Mouse (Mus musculus): ENCODE measurements around the gene Ubtd2. TPM values are rescaled to one million over a fixed set of nuclear protein-coding genes. Genes with fewer than 3 reads are reported as not detected.
A peak's percentile ranks its signal among the peaks of the same experiment; 100 is the strongest.

Ubtd2 gene
- total and polyA plus RNA-seq, 2 experiments from 2014 or later = 11.6 to 22.1 TPM

DNA sequence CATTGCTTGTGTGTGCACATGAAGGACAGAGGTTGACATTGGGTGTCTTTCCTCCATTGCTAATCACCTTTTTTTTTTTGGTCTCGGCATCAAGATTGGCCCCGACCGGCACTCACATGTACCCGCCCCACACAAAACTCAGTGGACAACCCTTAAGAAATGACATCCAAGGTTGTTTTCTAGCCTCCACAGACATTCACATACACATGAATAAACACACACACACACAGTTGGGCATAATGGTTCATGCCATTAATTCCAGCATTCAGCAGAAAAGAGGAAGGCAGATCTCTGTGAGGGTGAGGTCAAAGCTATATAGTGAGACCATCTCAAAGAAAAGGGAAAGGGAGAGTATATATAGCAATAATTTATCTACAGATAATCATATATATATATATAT lies 2.4 kb upstream of the Ubtd2 start:
- no peak overlapping the region for H3K4me2 ChIP-seq (ENCODE audit: low read depth, low read length)
- H3K9me3 ChIP-seq (replicated peaks; ENCODE audit: control insufficient read depth, low read length) = no peaks in the 10 kb centered on the region
- no peak overlapping the region for H3K4me3 ChIP-seq (ENCODE audit: low read depth, low read length)
- TF ChIP-seq CTCF (IDR thresholded peaks at IDR 0.05; ENCODE audit: low read depth) (no peak), EP300 (IDR thresholded peaks at IDR 0.05; ENCODE audit: low read depth) (no peak)
- no peaks in the 10 kb centered on the region for H3K27me3 ChIP-seq (ENCODE audit: control insufficient read depth, insufficient read depth, low read length)
- ATAC-seq (ENCODE audit: insufficient read depth, low read depth) (no peak), DNase-seq (ENCODE audit: low spot score) (no peak)
- H3K4me1 ChIP-seq (ENCODE audit: control insufficient read depth, insufficient read depth) = peaks cover 9% of the 10 kb centered on the region
- H3K9ac ChIP-seq (replicated peaks; ENCODE audit: low read depth, low read length) = no peak overlapping the region
- WGBS = 89% methylated on average over 4 of the region's 4 CpGs
- no peaks in the 10 kb centered on the region for H3K36me3 ChIP-seq (replicated peaks; ENCODE audit: control insufficient read depth, insufficient read depth, low read length)
- H3K27ac ChIP-seq (ENCODE audit: low read depth) = no peak overlapping the region

DNA sequence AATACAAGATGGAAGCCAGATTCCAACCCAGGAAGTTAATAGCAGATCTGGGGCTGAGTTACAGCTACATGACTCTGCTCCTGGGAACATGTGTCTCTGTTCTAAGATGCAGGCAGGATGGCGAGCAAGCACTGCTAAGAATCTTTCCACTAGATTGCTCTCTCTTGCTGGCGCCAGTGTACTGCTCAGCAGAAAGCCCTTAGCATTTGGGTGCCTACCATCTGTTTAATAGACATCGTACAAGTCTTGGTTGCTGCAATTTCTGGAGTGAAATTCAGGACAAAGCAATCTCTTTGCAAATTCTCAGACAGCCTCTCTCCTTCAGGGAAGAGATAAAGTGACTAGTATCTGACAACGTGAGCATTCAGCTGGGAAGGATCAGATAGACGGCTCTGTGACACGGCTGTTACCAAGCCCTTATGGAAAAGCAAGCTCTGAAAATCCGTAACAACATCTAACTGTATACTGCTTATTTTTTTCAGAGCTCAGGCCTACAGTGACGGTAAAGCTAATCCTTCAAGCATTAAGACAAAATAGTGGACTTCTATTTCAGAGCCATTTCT lies 1.7 kb upstream of the Ubtd2 start:
- no peaks in the 10 kb centered on the region for H3K27me3 ChIP-seq (ENCODE audit: control insufficient read depth, insufficient read depth, low read length)
- H3K36me3 ChIP-seq (replicated peaks; ENCODE audit: control insufficient read depth, insufficient read depth, low read length) = no peaks in the 10 kb centered on the region
- no peak overlapping the region for H3K9ac ChIP-seq (replicated peaks; ENCODE audit: low read depth, low read length)
- H3K27ac ChIP-seq (ENCODE audit: low read depth) = no peak overlapping the region
- H3K9me3 ChIP-seq (replicated peaks; ENCODE audit: control insufficient read depth, low read length) = no peaks in the 10 kb centered on the region
- H3K4me2 ChIP-seq (ENCODE audit: low read depth, low read length) = no peak overlapping the region
- ATAC-seq (ENCODE audit: insufficient read depth, low read depth) (no peak), DNase-seq (ENCODE audit: low spot score) (no peak)
- no peak overlapping the region for H3K4me3 ChIP-seq (ENCODE audit: low read depth, low read length)
- WGBS = 77% methylated on average over 8 of the region's 8 CpGs
- peaks cover 9% of the 10 kb centered on the region for H3K4me1 ChIP-seq (ENCODE audit: control insufficient read depth, insufficient read depth)
- TF ChIP-seq CTCF (IDR thresholded peaks at IDR 0.05; ENCODE audit: low read depth) (no peak), EP300 (IDR thresholded peaks at IDR 0.05; ENCODE audit: low read depth) (no peak)

DNA sequence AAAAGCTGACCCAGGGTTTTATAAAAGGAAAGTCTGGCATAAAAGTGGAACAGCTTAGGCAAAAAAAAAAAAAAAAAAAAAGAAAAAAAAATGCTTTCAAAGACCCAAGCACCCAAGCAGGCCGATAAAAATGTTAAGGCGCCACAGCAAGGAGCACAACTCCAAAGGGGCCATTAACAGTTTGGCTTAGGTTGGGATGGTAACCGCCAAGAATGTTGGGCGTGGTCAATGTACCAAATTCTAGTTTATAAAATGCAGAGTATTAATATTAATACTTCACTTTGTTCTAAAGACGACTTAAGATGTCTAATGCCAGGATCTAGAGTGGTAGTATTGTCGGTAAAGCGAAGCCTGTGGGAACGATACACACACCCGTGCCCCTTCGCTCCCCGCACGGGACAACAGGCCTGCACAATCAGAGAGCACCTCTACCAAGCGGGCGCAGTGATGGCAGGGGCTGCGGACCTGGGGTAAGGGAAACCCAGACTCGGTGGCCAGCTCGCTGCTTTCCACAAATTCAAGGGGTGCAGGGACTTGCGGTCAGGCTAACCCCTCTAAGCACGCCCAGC lies 855 bp upstream of the Ubtd2 start:
- H3K4me3 ChIP-seq (ENCODE audit: low read depth, low read length) = peak overlapping the region; percentile 69
- WGBS = 6% methylated on average over 19 of the region's 19 CpGs
- ATAC-seq (ENCODE audit: insufficient read depth, low read depth) = peak; percentile 12
- H3K4me2 ChIP-seq (ENCODE audit: low read depth, low read length) = peak overlapping the region; percentile 98
- no peak for TF ChIP-seq EP300 (IDR thresholded peaks at IDR 0.05; ENCODE audit: low read depth)
- TF ChIP-seq CTCF (IDR thresholded peaks at IDR 0.05; ENCODE audit: low read depth) = no peak
- H3K9me3 ChIP-seq (replicated peaks; ENCODE audit: control insufficient read depth, low read length) = no peaks in the 10 kb centered on the region
- H3K27me3 ChIP-seq (ENCODE audit: control insufficient read depth, insufficient read depth, low read length) = no peaks in the 10 kb centered on the region
- H3K4me1 ChIP-seq (ENCODE audit: control insufficient read depth, insufficient read depth) = peaks cover 9% of the 10 kb centered on the region
- H3K9ac ChIP-seq (replicated peaks; ENCODE audit: low read depth, low read length) = peak overlapping the region; percentile 77
- H3K36me3 ChIP-seq (replicated peaks; ENCODE audit: control insufficient read depth, insufficient read depth, low read length) = no peaks in the 10 kb centered on the region
- H3K27ac ChIP-seq (ENCODE audit: low read depth) = peak overlapping the region; percentile 69
- no peak for DNase-seq (ENCODE audit: low spot score)

DNA sequence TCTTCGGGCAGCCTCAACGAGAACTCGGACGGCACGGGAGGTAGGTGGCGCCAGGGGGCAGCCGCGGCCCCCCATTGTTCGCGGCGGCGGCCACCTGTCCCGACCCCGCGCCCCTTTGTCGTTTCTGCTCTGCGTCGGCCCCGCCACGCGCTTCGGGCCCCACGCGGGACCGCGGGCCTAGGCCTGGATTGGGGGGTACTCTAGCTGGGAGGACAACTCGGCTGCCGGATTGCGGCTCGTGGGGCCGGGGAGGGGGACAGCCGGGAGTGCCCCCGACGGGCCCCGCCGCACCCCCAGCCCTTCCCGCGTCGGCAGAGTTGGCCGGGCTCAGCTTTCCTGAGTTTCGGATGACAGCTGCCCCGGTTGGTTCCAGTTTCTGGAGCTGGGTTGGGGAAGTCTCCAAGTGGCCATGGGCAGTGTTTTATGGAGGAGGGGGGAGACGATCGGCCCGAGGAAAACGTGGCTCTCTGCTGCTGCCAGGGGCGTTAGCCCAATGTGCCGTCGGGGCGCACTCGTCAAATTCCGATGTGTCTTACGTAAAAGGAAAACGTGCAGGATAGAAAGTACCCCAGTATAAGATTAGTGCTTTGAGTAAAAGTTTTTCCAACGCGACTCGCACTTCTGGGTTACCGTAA lies 454 bp downstream of the Ubtd2 start:
- no peaks in the 10 kb centered on the region for H3K36me3 ChIP-seq (replicated peaks; ENCODE audit: control insufficient read depth, insufficient read depth, low read length)
- under 1% methylated on average over 53 of the region's 58 CpGs for WGBS
- peak overlapping the region; percentile 94 for H3K27ac ChIP-seq (ENCODE audit: low read depth)
- peak overlapping the region; percentile 77 for H3K9ac ChIP-seq (replicated peaks; ENCODE audit: low read depth, low read length)
- peak overlapping the region; percentile 69 for H3K4me3 ChIP-seq (ENCODE audit: low read depth, low read length)
- peak overlapping the region; percentile 98 for H3K4me2 ChIP-seq (ENCODE audit: low read depth, low read length)
- ATAC-seq (ENCODE audit: insufficient read depth, low read depth) (peak; percentile 15), DNase-seq (ENCODE audit: low spot score) (peak; percentile 53)
- peaks cover 9% of the 10 kb centered on the region for H3K4me1 ChIP-seq (ENCODE audit: control insufficient read depth, insufficient read depth)
- H3K9me3 ChIP-seq (replicated peaks; ENCODE audit: control insufficient read depth, low read length) = no peaks in the 10 kb centered on the region
- no peak for TF ChIP-seq EP300 (IDR thresholded peaks at IDR 0.05; ENCODE audit: low read depth)
- TF ChIP-seq CTCF (IDR thresholded peaks at IDR 0.05; ENCODE audit: low read depth) = no peak
- H3K27me3 ChIP-seq (ENCODE audit: control insufficient read depth, insufficient read depth, low read length) = no peaks in the 10 kb centered on the region

DNA sequence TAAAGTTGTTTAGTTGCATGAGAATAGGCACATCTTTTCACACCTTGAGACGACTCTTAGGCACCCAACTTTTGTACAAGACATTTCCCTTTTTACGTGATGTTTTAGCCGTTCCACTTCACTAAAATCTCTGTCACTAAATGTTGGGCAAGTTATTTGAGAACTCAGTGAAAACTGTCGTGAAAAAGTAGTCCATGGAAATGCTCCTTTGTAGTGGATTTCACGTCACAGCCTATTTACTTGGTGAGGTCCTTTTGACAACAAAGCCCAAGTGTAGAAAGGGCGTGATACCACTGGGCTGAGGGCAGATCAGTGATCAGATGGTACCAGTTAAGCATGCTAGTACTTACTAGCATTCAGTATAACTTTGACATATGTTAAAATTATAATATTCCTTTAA lies 1.2 kb downstream of the Ubtd2 start:
- H3K27ac ChIP-seq (ENCODE audit: low read depth) = peak overlapping the region; percentile 94; the same call in 1 of the 2 replicates
- peak overlapping the region; percentile 98 for H3K4me2 ChIP-seq (ENCODE audit: low read depth, low read length)
- H3K27me3 ChIP-seq (ENCODE audit: control insufficient read depth, insufficient read depth, low read length) = no peaks in the 10 kb centered on the region
- peak overlapping the region; percentile 77 for H3K9ac ChIP-seq (replicated peaks; ENCODE audit: low read depth, low read length)
- peaks cover 9% of the 10 kb centered on the region for H3K4me1 ChIP-seq (ENCODE audit: control insufficient read depth, insufficient read depth)
- DNase-seq (ENCODE audit: low spot score) = no peak
- 13% methylated on average over 6 of the region's 6 CpGs for WGBS
- H3K9me3 ChIP-seq (replicated peaks; ENCODE audit: control insufficient read depth, low read length) = no peaks in the 10 kb centered on the region
- TF ChIP-seq CTCF (IDR thresholded peaks at IDR 0.05; ENCODE audit: low read depth) (no peak), EP300 (IDR thresholded peaks at IDR 0.05; ENCODE audit: low read depth) (no peak)
- no peak for ATAC-seq (ENCODE audit: insufficient read depth, low read depth)
- H3K4me3 ChIP-seq (ENCODE audit: low read depth, low read length) = peak overlapping the region; percentile 69
- H3K36me3 ChIP-seq (replicated peaks; ENCODE audit: control insufficient read depth, insufficient read depth, low read length) = no peaks in the 10 kb centered on the region

Data from heart, postnatal 0 days (tissue).